Mouse (Mus musculus): Measurements from ENCODE around the gene Hs3st6. TPM values are rescaled to one million over a fixed set of nuclear protein-coding genes. Genes with fewer than 3 reads are reported as not detected.
A peak's percentile ranks its signal among the peaks of the same experiment; 100 is the strongest.
"Not testable (repeated sequence)": the region's sequence is repeated elsewhere in the genome, so short reads cannot be mapped to it uniquely, and the experiment has no call there.

The Hs3st6 gene
- not detected for polyA plus RNA-seq (2017; shearing (Covaris generic))

- ATAC-seq = peak; percentile 34
These were observed at the start of gene Hs3st6 for GRCm38 (mm10) chr17:24752415-24753394. Hs3st6 (plus strand) TSS chr17:24752988.

DNA sequence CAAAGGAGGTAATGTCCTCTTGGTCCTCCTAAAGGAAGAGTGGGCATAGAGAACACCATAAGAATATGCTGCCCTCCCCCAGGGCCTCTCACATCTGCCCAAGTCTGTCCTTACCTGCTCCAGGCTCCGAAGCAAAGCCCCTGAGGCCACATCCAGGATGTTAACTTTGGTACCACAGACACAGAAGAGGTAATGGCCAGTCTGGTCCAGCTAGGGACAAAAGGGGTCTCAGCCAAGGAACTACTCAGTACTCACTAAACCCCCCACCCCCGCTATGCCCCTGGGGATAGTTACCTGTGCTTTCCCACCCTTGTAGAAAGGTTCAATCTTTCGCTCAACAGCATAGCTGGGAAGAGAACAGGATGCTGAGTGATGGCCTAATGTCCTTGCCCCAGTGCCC is 47.0 kb upstream of the Hs3st6 start:
- no peak for ATAC-seq

DNA sequence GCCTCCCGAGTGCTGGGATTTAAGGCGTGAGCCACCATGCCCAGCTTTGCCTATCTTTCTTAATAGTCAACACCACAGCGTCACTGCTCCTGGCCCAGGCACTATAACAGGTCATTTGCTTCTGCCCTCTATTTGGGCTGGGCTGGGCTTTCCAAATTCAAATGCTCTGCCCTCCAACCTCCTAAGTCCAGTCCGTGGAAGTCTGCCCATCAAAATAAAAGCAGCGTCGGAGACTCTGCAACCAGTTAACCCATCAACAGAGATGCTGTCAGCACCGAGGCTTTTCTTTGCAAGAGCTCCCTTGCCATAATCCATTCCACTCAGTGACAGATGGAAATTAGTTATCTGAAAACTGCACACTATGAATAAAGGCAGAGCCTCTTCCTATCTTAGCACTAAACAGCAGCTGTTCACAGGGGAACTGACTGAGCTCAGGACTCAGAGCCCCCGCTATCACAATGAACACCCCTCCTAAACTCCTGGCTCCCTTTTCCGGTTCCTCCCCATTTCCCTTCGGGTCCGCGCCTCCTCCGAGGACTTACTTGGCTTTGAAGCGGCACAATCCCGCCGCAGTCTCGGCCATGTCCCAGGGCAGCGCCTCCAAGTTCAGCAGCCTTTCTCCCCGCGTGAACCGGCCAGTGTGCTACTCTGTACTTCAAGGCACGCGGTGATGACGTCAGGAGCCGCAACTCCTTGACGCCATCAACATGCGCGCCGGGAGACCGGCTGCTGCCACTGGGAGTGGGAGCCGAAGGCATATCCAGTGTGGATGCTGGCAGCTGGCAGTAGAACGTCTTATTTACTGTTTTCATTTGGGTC is 45.6 kb upstream of the Hs3st6 start, which contains the start of gene Tbl3:
Tbl3 (minus strand) TSS at position 679 of the 819 bp plus-strand sequence.
- ATAC-seq = peak; percentile 79

DNA sequence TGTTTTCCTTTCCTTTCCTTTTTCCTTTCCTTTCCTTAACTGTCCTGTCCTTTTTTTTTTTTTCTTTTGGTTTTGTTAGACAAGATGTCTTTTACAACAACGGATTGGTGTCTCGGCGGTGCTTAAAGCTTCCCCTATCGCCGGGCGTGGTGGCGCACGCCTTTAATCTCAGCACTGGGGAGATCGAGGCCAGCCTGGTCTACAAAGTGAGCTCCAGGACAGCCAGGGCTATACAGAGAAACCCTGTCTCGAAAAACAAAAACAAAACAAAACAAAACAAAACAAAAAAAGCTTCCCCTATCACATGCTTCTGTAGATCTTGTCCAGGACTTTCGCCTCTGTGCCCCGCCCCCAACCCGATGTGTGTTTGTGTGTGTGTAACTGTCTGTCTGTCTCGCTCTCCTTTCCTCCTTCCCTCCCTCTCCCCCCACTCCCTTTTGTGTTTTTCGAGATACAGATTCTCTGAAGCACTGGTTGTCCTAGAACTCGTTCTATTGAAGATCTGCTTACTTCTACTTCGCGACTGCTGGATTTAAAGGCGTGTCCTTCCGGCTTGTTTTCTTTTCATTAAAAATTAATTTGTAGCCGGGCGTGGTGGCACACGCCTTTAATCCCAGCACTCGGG is 44.9 kb upstream of the Hs3st6 start:
- ATAC-seq = peak; percentile 23

- peak; percentile 74 for ATAC-seq
These were observed 44.1 kb upstream of the Hs3st6 start for GRCm38 (mm10) chr17:24708646-24709045.

GRCm38 (mm10) chr17:24715556-24715955 is 37.2 kb upstream of the Hs3st6 start:
- no peak for ATAC-seq

- no peak for ATAC-seq
These were observed 36.6 kb upstream of the Hs3st6 start for GRCm38 (mm10) chr17:24716166-24716682.

GRCm38 (mm10) chr17:24717943-24718342 is 34.8 kb upstream of the Hs3st6 start, which contains the start of the genes Rnf151 and Rps2:
Rnf151 (minus strand) TSS chr17:24718063.
Rps2 (plus strand) TSS chr17:24718116.
- no peak for ATAC-seq

GRCm38 (mm10) chr17:24718938-24719337 is 33.9 kb upstream of the Hs3st6 start:
- ATAC-seq = not testable (repeated sequence)

- ATAC-seq = peak; percentile 90
These were observed 33.1 kb upstream of the Hs3st6 start for GRCm38 (mm10) chr17:24719494-24720222.

- not testable (repeated sequence) for ATAC-seq
These were observed 32.2 kb upstream of the Hs3st6 start for GRCm38 (mm10) chr17:24720616-24721015.

GRCm38 (mm10) chr17:24721383-24721955 is 31.3 kb upstream of the Hs3st6 start:
- not testable (repeated sequence) for ATAC-seq

- no peak for ATAC-seq
These were observed 30.4 kb upstream of the Hs3st6 start for GRCm38 (mm10) chr17:24722220-24722924.

GRCm38 (mm10) chr17:24723122-24723880 is 29.5 kb upstream of the Hs3st6 start:
- ATAC-seq = no peak

- peak; percentile 11 for ATAC-seq
These were observed 29.0 kb upstream of the Hs3st6 start for GRCm38 (mm10) chr17:24723881-24724180.

DNA sequence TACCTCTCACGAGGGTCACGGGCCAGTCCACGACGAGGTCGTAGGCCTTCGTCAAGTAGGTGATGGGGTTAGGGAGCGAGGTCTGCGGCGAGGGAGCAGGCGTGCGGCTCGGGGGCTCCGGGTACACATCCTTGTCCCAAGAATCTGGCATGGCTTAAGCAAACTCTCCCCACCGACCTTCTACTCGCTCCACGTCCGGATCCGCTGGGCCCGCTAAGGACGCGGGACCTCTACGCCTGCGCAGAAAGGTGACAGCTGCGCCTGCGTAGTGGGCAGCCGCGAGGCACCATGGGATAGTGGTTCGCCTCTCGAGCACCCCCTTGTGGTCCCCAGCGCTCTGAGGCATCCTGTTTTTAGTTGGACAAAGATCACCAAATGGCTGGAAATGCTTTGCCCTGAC is 28.6 kb upstream of the Hs3st6 start, which contains the start of gene Ndufb10:
Ndufb10 (minus strand) TSS at position 295 of the 400 bp plus-strand sequence.
- ATAC-seq = peak; percentile 50

DNA sequence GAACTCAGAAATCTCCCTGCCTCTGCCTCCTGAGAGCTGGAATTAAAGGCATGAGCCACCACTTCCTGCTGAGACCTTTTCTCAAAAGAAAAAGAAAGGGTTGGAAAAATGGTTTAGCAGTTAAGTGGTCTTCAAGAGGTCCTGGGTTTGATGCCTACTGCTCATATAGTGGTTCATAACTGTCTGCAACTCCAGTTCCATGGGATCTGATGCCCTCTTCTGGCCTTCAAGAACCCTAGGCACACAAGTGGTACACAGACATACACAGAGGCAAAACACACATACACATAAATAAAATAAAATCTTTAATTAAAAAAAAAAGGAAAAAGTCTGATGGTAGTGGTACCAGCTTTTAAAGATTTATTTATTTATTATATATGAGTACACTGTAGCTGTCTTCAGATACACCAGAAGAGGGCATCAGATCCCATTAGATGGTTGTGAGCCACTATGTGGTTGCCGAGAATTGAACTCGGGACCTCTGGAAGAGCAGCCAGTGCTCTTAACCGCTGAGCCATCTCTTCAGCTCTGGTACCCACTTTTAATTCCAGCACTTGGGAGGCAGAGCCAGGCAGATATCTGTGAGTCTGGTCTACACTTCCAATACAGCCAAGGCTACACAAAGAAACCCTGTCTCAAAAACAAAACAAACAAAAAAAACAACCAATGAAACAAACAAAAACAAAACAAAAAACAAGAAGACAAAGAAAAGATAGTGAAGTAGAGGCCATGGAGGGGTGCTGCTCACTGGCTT is 27.0 kb upstream of the Hs3st6 start:
- ATAC-seq = no peak

DNA sequence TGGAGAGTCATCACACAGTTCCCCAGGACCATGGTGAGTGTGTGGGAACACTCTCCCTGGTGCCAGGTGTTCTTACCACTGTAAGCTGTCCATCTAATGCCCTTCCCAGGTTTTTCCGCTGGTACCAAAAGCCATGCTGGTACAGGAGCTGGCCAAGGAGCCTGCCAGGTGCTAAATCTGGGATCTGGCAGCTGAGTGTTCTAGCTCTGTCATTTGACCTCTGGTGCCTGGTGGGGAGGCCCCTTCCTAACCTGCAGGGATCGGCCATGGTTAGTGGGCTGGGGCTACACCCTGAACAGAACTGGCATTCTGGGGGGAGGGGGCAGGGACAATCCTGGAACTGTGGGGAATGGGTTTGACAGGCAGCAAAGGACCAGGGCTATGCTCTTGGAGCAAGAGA is 25.2 kb upstream of the Hs3st6 start, which contains the start of gene Rpl3l:
Rpl3l (plus strand) TSS at position 203 of the 400 bp plus-strand sequence.
- ATAC-seq = no peak

- no peak for ATAC-seq
These were observed 24.6 kb upstream of the Hs3st6 start for GRCm38 (mm10) chr17:24728184-24728583.

Measured in CD4-positive, CD25-positive, alpha-beta regulatory T cell, adult 4 months (primary cell).